Mouse (Mus musculus) embryonic stem cell, embryonic (primary cell): ENCODE data around the gene Wdr27.
"Not testable (repeated sequence)": the region's sequence is repeated elsewhere in the genome, so short reads cannot be mapped to it uniquely, and the experiment has no call there.

Experiments used
- CTCF ChIA-PET, 4 experiments: fragments of 300-600 bp in 2 of 4; fragments of 350-600 bp in 2 of 4; sonication (Branson Sonifier 250); formaldehyde crosslinking; loops; one replicate each; lab custom pipeline; 2022; ENCODE audit warnings: inconsistent platforms in 2 of 4; lab: Charles Lee
- POLR2A ChIA-PET, 4 experiments: fragments of 300-600 bp in 2 of 4; fragments of 350-600 bp in 2 of 4; sonication (Branson Sonifier 250); formaldehyde crosslinking; loops; one replicate each; lab custom pipeline; 2022; ENCODE audit warnings: antibody characterized with exemption in 4 of 4, inconsistent platforms in 1 of 4; lab: Charles Lee

Wdr27 gene

GRCm38 (mm10) chr17:14943009-14943728 is at the start of gene Wdr27, which contains the start of gene 1600012H06Rik:
TSS of gene Wdr27 (minus strand) at chr17:14943158.
TSS of gene 1600012H06Rik (plus strand) at chr17:14943184.
- POLR2A ChIA-PET: interaction anchor here in 3 of 4 experiments (0.6 to 7.8 kb wide), 25 partner anchors 9 to 740 kb away, joined by 3 to 80 read pairs (median 5); partner anchors contain the start of genes Dact2 (in 1 of the 3), Prdm9 (in 1 of the 3), Psmb1 (in 1 of the 3) and Tbp (in 1 of the 3)
- CTCF ChIA-PET: no interaction called here

GRCm38 (mm10) chr17:14992522-14993138 is 49.7 kb upstream of the Wdr27 start:
- POLR2A ChIA-PET, CTCF ChIA-PET: not testable (repeated sequence)

- POLR2A ChIA-PET, CTCF ChIA-PET: not testable (repeated sequence)
Measured at GRCm38 (mm10) chr17:14990116-14990702, 47.3 kb upstream of the Wdr27 start.

- CTCF ChIA-PET, POLR2A ChIA-PET: not testable (repeated sequence)
Measured at GRCm38 (mm10) chr17:14978362-14979038, 35.5 kb upstream of the Wdr27 start, which contains the start of the genes 9030025P20Rik and Gm3417. TSS of gene 9030025P20Rik (plus strand) at chr17:14978468. TSS of gene Gm3417 (minus strand) at chr17:14978790.

- POLR2A ChIA-PET, CTCF ChIA-PET: not testable (repeated sequence)
Measured at GRCm38 (mm10) chr17:14977718-14978361, 34.9 kb upstream of the Wdr27 start.

- POLR2A ChIA-PET, CTCF ChIA-PET: not testable (repeated sequence)
Measured at GRCm38 (mm10) chr17:14968373-14968913, 25.5 kb upstream of the Wdr27 start.

- POLR2A ChIA-PET, CTCF ChIA-PET: not testable (repeated sequence)
Measured at GRCm38 (mm10) chr17:14961557-14962154, 18.7 kb upstream of the Wdr27 start.

- CTCF ChIA-PET: not testable (repeated sequence)
- POLR2A ChIA-PET: interaction anchor here in 2 of 4 experiments (0.9 to 8.0 kb wide), 3 partner anchors 11 to 18 kb away, joined by 5 to 80 read pairs (median 10); partner anchors contain the start of genes 1600012H06Rik (in 1 of the 2) and Wdr27 (in 1 of the 2)
Measured at GRCm38 (mm10) chr17:14960951-14961556, 18.1 kb upstream of the Wdr27 start, which contains the start of gene Phf10. TSS of gene Phf10 (minus strand) at chr17:14961273.

GRCm38 (mm10) chr17:14960520-14960919 is 17.6 kb upstream of the Wdr27 start:
- ChIA-PET POLR2A (interaction anchor here in 2 of 4 experiments (0.9 to 8.0 kb wide), 7 partner anchors 10 to 142 kb away, joined by 3 to 80 read pairs (median 5); partner anchors contain the start of genes 1600012H06Rik (in 2 of the 2) and Wdr27 (in 2 of the 2)), CTCF (no interaction called here)

- CTCF ChIA-PET: no interaction called here
- POLR2A ChIA-PET: interaction anchor here in 3 of 4 experiments (0.9 to 8.0 kb wide), 8 partner anchors 10 to 142 kb away, joined by 3 to 80 read pairs (median 5); partner anchors contain the start of genes 1600012H06Rik (in 3 of the 3) and Wdr27 (in 3 of the 3)
Measured at GRCm38 (mm10) chr17:14959979-14960378, 17.0 kb upstream of the Wdr27 start.

GRCm38 (mm10) chr17:14958686-14959327 is 15.8 kb upstream of the Wdr27 start:
- CTCF ChIA-PET: no interaction called here
- POLR2A ChIA-PET: interaction anchor here in 3 of 4 experiments (1.0 to 8.0 kb wide), 4 partner anchors 15 to 32 kb away, joined by 4 to 80 read pairs (median 4); partner anchors contain the start of genes 1600012H06Rik (in 3 of the 3) and Wdr27 (in 3 of the 3)

- CTCF ChIA-PET: no interaction called here
- POLR2A ChIA-PET: interaction anchor here in 2 of 4 experiments (1.2 to 8.0 kb wide), 3 partner anchors 10 to 24 kb away, joined by 5 to 80 read pairs (median 20); partner anchors contain the start of genes 1600012H06Rik (in 2 of the 2) and Wdr27 (in 2 of the 2)
Measured at GRCm38 (mm10) chr17:14953452-14953851, 10.5 kb upstream of the Wdr27 start.

GRCm38 (mm10) chr17:14949161-14949827 is 6.3 kb upstream of the Wdr27 start:
- ChIA-PET POLR2A (interaction anchor here in 2 of 4 experiments (0.9 to 2.1 kb wide), 5 partner anchors 8 to 22 kb away, joined by 3 to 10 read pairs (median 3); no protein-coding TSS in a partner anchor), CTCF (no interaction called here)

GRCm38 (mm10) chr17:14944551-14944950 is 1.6 kb upstream of the Wdr27 start:
- CTCF ChIA-PET: no interaction called here
- POLR2A ChIA-PET: interaction anchor here in 3 of 4 experiments (0.7 to 7.8 kb wide), 7 partner anchors 10 to 163 kb away, joined by 3 to 80 read pairs (median 5); no protein-coding TSS in a partner anchor

- CTCF ChIA-PET: no interaction called here
- POLR2A ChIA-PET: interaction anchor here in 3 of 4 experiments (0.9 to 7.8 kb wide), 17 partner anchors 10 to 621 kb away, joined by 3 to 80 read pairs (median 5); partner anchors contain the start of genes Prdm9 (in 1 of the 3), Psmb1 (in 1 of the 3) and Tbp (in 1 of the 3)
Measured at GRCm38 (mm10) chr17:14943729-14944059, 736 bp upstream of the Wdr27 start.
